Mouse (Mus musculus) liver, postnatal 0 days (tissue): Measurements from ENCODE around the gene Slc36a1. TPM values are rescaled to one million over a fixed set of nuclear protein-coding genes. Genes with fewer than 3 reads are reported as not detected.

ENCODE experiments used
- ATAC-seq: fragments of 200-750 bp; cut with Nextera tagmentation; 2 replicates; pipeline ENCODE4 v1.8.0; 2017; ENCODE audit warnings: mild to moderate bottlenecking, moderate library complexity
- DNase-seq: peaks from one replicate; pipeline ENCODE4 v3.0.0-alpha.2; 2016
- H3K27ac ChIP-seq: fragments of 300-500 bp; sonication (generic); 2 replicates; pipeline ENCODE4 v1.5.1; 2014; ENCODE audit warnings: antibody characterized with exemption, moderate library complexity, mild to moderate bottlenecking, low read depth
- H3K27me3 ChIP-seq: fragments of 300-500 bp; sonication (generic); 2 replicates; pipeline ENCODE4 v1.6.1; 2014; ENCODE audit warnings: low read length, control low read depth, mixed read lengths; ENCODE audit not compliant: insufficient read depth
- H3K36me3 ChIP-seq: fragments of 300-500 bp; sonication (generic); replicated peaks from 2 replicates; pipeline ENCODE4 v1.6.1; 2014; ENCODE audit warnings: mild to moderate bottlenecking, control low read depth, low read length, moderate library complexity, mixed read lengths; ENCODE audit not compliant: insufficient read depth
- H3K4me1 ChIP-seq: fragments of 300-500 bp; sonication (generic); 2 replicates; pipeline ENCODE4 v1.6.1; 2014; ENCODE audit warnings: antibody characterized with exemption, mild to moderate bottlenecking, control low read depth; ENCODE audit not compliant: insufficient read depth
- H3K4me2 ChIP-seq: fragments of 300-500 bp; sonication (generic); 2 replicates; pipeline ENCODE4 v1.6.1; 2014; ENCODE audit warnings: low read depth, mild to moderate bottlenecking, low read length, moderate library complexity, mixed read lengths
- H3K4me3 ChIP-seq: fragments of 300-500 bp; sonication (generic); 2 replicates; pipeline ENCODE4 v1.5.1; 2014; ENCODE audit warnings: low read depth, low read length
- H3K9ac ChIP-seq: fragments of 300-500 bp; sonication (generic); replicated peaks from 2 replicates; pipeline ENCODE4 v1.6.1; 2014; ENCODE audit warnings: mild to moderate bottlenecking, moderate library complexity
- H3K9me3 ChIP-seq: fragments of 300-500 bp; sonication (generic); 2 replicates; pipeline ENCODE4 v1.6.1; 2016; ENCODE audit warnings: mild to moderate bottlenecking, control low read depth, low read length, mixed read lengths
- CTCF ChIP-seq: sonication (generic); IDR thresholded peaks from 2 replicates; pipeline ENCODE4 v1.5.1; 2016; ENCODE audit warnings: antibody characterized with exemption, low read depth
- EP300 ChIP-seq: IDR thresholded peaks from 2 replicates; pipeline ENCODE4 v1.6.1; 2016; ENCODE audit warnings: antibody characterized with exemption, low read depth, mild to moderate bottlenecking
- WGBS: fragments of 180-500 bp; shearing (Covaris S2); extraction: QIAGEN DNeasy Blood & Tissue Kit; methylation state at CpG from one replicate; pipeline ENCODE4 v1.1.7; 2014; ENCODE audit not compliant: insufficient replicate concordance; 5-methylcytosine and 5-hydroxymethylcytosine counted together
- polyA plus RNA-seq: library from polyadenylated mRNA; unstranded; fragments of >200 nt; fragmentation: Nextera tagmentation; extraction: Ambion mirVana; gene quantifications from 2 replicates; pipeline ENCODE4 v1.2.1, GENCODE M21; 2015

The Slc36a1 gene
- polyA plus RNA-seq, 1 experiment from 2014 or later = 1.7 TPM

DNA sequence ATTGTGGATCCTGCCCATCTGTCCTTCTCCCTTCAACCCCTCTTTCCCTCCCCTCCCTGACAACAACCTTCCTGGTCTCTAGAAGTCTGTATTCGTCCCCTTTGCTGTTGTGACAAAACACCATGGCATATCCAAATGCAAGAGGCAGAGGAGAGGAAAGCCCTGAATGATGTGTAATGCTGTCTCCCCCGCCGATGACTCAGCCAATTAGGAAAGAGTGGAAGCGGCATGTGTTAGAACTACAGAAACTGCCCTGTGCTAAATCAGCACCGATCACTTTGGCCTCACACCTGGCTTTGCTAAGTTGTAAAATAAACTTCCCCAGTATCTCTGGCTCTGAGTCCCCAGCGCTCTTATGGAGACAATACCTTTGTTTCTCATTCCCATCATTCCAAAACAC is 7.1 kb upstream of the Slc36a1 start:
- no peak overlapping the region for H3K9ac ChIP-seq
- H3K27me3 ChIP-seq = no peaks in the 10 kb centered on the region
- H3K36me3 ChIP-seq = no peaks in the 10 kb centered on the region
- ATAC-seq (no peak), DNase-seq (no peak)
- H3K4me3 ChIP-seq = no peak overlapping the region
- no peak overlapping the region for H3K4me2 ChIP-seq
- TF ChIP-seq EP300 (no peak), CTCF (no peak)
- no peak overlapping the region for H3K27ac ChIP-seq
- WGBS = 30% methylated on average over 6 of the region's 6 CpGs
- no peaks in the 10 kb centered on the region for H3K9me3 ChIP-seq
- H3K4me1 ChIP-seq = peaks cover 6% of the 10 kb centered on the region; the same call in 1 of the 2 replicates

DNA sequence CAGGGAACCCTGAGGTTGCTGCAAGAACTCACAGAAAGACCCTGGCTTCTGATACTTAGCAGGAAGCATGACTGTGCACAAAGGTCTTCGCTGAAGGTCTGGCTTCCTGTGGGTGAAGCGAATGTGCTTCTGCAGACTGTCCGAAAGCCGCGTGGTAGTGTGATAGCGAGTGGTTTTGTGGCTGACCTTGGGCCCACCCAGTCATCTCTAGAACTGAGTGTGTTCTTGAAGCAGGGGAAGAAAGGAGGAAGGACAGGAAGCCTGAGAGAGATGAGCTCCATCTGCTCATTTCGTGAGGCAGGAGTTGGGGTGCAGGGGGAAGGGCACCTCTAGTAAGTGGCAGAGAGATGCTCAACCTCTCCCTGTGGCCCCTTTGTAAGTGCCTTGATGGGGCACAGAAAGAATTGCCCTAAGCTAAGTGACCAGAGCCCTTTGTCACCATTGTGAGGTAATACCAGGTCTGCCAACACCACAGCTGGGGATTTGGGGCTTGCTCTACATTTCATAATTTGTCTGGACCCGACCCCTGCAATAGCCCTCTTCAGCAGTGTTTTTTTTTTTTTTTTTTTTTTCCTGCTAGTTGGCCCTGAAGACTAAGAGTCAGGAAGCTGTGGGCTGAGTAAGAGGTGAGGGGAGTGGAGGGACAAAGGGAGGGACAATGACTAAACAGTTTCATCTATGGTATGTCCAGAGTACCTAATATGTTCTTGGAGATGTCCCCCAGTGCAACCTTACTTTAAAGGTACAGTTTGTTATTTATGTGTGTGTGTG is 6.2 kb upstream of the Slc36a1 start:
- no peaks in the 10 kb centered on the region for H3K27me3 ChIP-seq
- H3K9ac ChIP-seq = no peak overlapping the region
- H3K4me1 ChIP-seq = peaks cover 6% of the 10 kb centered on the region; the same call in 1 of the 2 replicates
- TF ChIP-seq CTCF (no peak), EP300 (no peak)
- no peaks in the 10 kb centered on the region for H3K36me3 ChIP-seq
- DNase-seq (no peak), ATAC-seq (no peak)
- no peak overlapping the region for H3K4me2 ChIP-seq
- 18% methylated on average over 8 of the region's 8 CpGs for WGBS
- no peak overlapping the region for H3K4me3 ChIP-seq
- H3K27ac ChIP-seq = no peak overlapping the region
- no peaks in the 10 kb centered on the region for H3K9me3 ChIP-seq

DNA sequence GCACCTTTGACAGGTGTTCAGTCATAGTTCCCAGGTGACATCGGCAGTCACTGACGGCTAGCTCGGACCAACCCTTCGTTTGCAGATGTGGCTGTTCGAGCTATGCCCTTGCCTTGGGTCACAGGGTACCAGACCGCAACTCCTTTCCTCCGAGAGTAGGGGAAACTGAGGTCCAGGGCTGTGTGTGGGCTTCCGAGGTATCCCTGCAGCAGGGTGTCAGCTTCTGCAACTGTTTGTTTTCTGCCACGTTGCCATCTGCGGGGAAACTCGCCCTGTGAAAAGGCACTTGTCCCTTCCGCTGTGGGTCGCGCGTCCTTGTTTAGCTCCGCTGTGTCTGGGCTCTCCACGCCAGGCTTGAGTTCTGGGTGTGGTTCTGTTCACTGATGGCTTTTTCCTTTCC is 452 bp downstream of the Slc36a1 start:
- no peaks in the 10 kb centered on the region for H3K9me3 ChIP-seq
- H3K4me2 ChIP-seq = peak overlapping the region; percentile 94
- H3K4me1 ChIP-seq = peaks cover 39% of the 10 kb centered on the region
- peak overlapping the region; percentile 78 for H3K4me3 ChIP-seq
- H3K27ac ChIP-seq = no peak overlapping the region
- H3K27me3 ChIP-seq = no peaks in the 10 kb centered on the region
- peak overlapping the region; percentile 77 for H3K9ac ChIP-seq
- no peaks in the 10 kb centered on the region for H3K36me3 ChIP-seq
- ATAC-seq = peak; percentile 41
- under 1% methylated on average over 17 of the region's 17 CpGs for WGBS
- TF ChIP-seq CTCF (no peak), EP300 (no peak)
- no peak for DNase-seq

DNA sequence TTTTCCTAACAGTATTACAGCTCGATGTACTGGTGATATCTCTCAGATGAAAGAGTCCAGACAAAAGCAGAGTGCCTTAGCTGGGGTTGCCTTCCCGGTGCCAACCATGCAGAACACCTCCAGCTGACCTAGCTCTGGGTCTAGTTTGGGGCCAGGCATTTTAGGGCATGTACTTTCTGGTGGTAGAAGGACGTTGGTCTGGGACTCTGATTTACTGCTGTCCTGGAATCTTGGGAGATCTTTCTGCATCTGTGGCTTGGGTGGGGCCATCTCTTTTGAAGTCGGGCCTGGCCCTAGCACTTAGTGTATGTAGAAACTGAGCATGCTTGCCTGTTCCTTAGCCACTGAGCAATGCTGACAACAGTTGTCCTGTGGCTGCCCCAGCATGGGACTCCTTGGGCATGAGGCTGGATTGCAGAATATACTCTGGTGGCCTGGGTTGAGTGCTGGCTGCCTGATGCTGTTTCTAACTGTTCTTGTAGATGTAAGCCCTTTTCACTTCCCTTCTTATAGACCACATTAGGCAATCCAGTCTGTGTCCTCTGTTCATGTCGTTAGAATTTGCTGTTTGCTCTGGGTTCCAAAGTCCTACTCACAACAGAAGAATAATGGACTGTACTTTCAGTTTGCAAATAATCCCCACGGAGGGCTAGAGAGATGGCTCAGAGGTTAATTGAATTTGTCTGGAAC is 4.0 kb downstream of the Slc36a1 start:
- Histone ChIP-seq H3K27me3 (no peaks in the 10 kb centered on the region), H3K36me3 (no peaks in the 10 kb centered on the region), H3K9ac (no peak overlapping the region), H3K4me3 (no peak overlapping the region), H3K27ac (peak overlapping the region; percentile 79), H3K9me3 (no peaks in the 10 kb centered on the region), H3K4me2 (peak overlapping the region; percentile 52), H3K4me1 (peaks cover 61% of the 10 kb centered on the region)
- WGBS = 35% methylated on average over 6 of the region's 6 CpGs
- no peak for TF ChIP-seq EP300
- no peak for TF ChIP-seq CTCF
- DNase-seq = no peak
- peak; percentile 53 for ATAC-seq

DNA sequence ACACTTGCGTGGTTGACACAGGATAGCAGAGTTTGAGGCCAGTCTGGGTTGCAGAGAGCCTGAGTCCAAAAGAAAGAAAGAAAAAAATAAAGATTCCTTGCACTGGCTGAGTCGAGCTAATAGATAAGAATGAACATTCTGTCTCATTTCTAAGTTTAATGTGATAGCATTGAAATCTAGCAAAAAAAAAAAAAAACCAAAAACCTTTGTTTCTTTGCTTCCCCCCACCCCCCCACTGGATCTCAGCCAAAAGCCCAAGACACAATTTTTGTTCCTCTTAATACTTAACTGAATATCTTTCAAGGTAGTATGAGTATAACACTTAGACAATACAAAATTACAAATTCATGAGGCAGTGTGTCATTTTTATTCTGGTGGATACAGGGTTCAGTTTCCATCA is 4.9 kb downstream of the Slc36a1 start:
- Histone ChIP-seq H3K27ac (peak overlapping the region; percentile 79), H3K9ac (no peak overlapping the region), H3K4me2 (peak overlapping the region; percentile 52; the same call in 1 of the 2 replicates), H3K4me3 (no peak overlapping the region), H3K36me3 (no peaks in the 10 kb centered on the region; the same call in 1 of the 2 replicates), H3K27me3 (no peaks in the 10 kb centered on the region), H3K9me3 (no peaks in the 10 kb centered on the region), H3K4me1 (peaks cover 66% of the 10 kb centered on the region)
- DNase-seq = no peak
- TF ChIP-seq CTCF = no peak
- no peak for TF ChIP-seq EP300
- ATAC-seq = no peak
- 27% methylated on average over 2 of the region's 2 CpGs for WGBS

DNA sequence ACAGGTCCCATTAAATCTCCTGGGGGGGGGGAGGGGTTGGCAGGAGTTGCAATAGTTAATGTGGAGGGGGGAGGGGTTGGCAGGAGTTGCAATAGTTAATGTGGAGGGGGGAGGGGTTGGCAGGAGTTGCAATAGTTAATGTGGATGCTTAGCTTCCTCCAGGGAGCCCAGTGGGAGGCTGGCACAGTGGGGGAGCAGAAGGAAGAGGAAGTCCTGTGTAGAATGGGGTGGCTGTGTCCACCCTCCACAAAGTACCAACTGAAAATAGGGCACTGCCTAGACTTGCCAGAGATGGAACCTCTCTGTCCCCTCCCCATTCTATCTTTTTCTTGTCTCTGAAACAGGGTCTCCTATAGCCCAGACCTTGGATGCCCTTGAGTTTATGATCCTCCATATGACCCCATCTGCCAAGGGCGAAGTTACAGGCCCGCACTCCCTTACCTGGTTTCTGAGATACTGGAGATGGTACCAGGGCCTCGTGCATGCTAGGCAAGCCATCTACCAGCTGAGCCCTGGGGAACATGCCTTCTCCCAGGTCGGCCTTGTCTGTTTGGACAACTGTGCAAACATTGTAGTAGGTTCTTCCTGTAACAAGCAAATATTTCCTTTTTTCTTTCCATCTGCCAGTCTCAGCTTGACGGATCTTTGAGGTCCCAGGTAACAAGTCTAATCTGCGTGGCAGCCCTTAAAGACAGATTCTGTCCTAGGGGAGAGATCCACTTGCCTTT is 5.6 kb downstream of the Slc36a1 start:
- no peak for ATAC-seq
- H3K4me3 ChIP-seq = no peak overlapping the region
- H3K36me3 ChIP-seq = no peaks in the 10 kb centered on the region; the same call in 1 of the 2 replicates
- no peaks in the 10 kb centered on the region for H3K9me3 ChIP-seq
- no peak overlapping the region for H3K4me2 ChIP-seq
- DNase-seq = no peak
- H3K27me3 ChIP-seq = no peaks in the 10 kb centered on the region
- WGBS = 43% methylated on average over 6 of the region's 6 CpGs
- no peak overlapping the region; the same call in 1 of the 2 replicates for H3K27ac ChIP-seq
- H3K9ac ChIP-seq = no peak overlapping the region
- TF ChIP-seq CTCF (no peak), EP300 (no peak)
- H3K4me1 ChIP-seq = peaks cover 70% of the 10 kb centered on the region
